Mouse (Mus musculus) G1E (cell line): ENCODE results near the gene Tm4sf1. TPM values are rescaled to one million over a fixed set of nuclear protein-coding genes. Genes with fewer than 3 reads are reported as not detected.

Experiments
- ATAC-seq: 2 replicates; pipeline ENCODE4 v1.8.0; 2016; ENCODE audit warnings: mild to moderate bottlenecking; ENCODE audit not compliant: insufficient number of reproducible peaks, poor library complexity, low FRiP score, severe bottlenecking; ENCODE audit errors: extremely low read depth
- DNase-seq: peaks from one replicate; pipeline ENCODE4 v3.0.0; 2012; ENCODE audit warnings: low spot score
- H3K27me3 ChIP-seq: 2 replicates; pipeline ENCODE4 v1.6.1; 2012; ENCODE audit warnings: mild to moderate bottlenecking, low read length, inconsistent platforms; ENCODE audit not compliant: insufficient read depth
- H3K36me3 ChIP-seq: replicated peaks from 2 replicates; pipeline ENCODE3; 2012; ENCODE audit warnings: mild to moderate bottlenecking, inconsistent platforms
- H3K4me1 ChIP-seq: 2 replicates; pipeline ENCODE4 v1.6.1; 2012; ENCODE audit warnings: low read depth, low read length, inconsistent platforms, mixed read lengths; ENCODE audit not compliant: insufficient read depth
- H3K4me3 ChIP-seq: 2 replicates; pipeline ENCODE4 v1.5.1; 2012; ENCODE audit warnings: low read depth, mild to moderate bottlenecking, inconsistent platforms, low read length, moderate library complexity, mixed read lengths
- H3K9me3 ChIP-seq: replicated peaks from 2 replicates; pipeline ENCODE4 v1.6.1; 2012; ENCODE audit warnings: inconsistent platforms
- CTCF ChIP-seq: IDR thresholded peaks from 2 replicates; pipeline ENCODE4 v1.5.1; 2012; ENCODE audit warnings: low read depth, low read length, inconsistent platforms, mixed read lengths
- GATA1 ChIP-seq: IDR thresholded peaks from 2 replicates; pipeline ENCODE4 v1.6.1; 2012; ENCODE audit warnings: borderline replicate concordance, low read length, inconsistent platforms, mixed read lengths
- GATA2 ChIP-seq: IDR thresholded peaks from 2 replicates; pipeline ENCODE4 v1.6.1; 2012; ENCODE audit warnings: low read depth, low read length, inconsistent platforms, borderline replicate concordance
- POLR2AphosphoS5 ChIP-seq: IDR thresholded peaks from 2 replicates; pipeline ENCODE4 v1.6.1; 2012; ENCODE audit warnings: low read depth, low read length, inconsistent platforms; ENCODE audit not compliant: insufficient replicate concordance
- TAL1 ChIP-seq: conservative IDR thresholded peaks from 2 replicates; pipeline ENCODE4 v1.6.1; 2012; ENCODE audit warnings: low read depth, low read length, inconsistent platforms, mixed read lengths
- polyA plus RNA-seq: library from polyadenylated mRNA; stranded (reverse); fragments of >175 nt; gene quantifications from 2 replicates; pipeline ENCODE4 v1.2.3, GENCODE M21; 2012
- total RNA-seq, 2 experiments: library from RNA; stranded (forward) in 1 of 2; stranded (reverse) in 1 of 2; fragments of 200-1000 nt in 1 of 2; fragments of >200 nt in 1 of 2; fragmentation: Nextera tagmentation in 1 of 2; gene quantifications; 2 replicates each; pipeline ENCODE4 v1.2.3; 2014 to 2017

Gene Tm4sf1
- total and polyA plus RNA-seq, 3 experiments = 0.05 TPM; not detected in 2

GRCm38 (mm10) chr3:57267559-57268173, 34.1 kb downstream of the Tm4sf1 start:
- Histone ChIP-seq H3K4me1 (no peaks in the 10 kb centered on the region), H3K27me3 (no peaks in the 10 kb centered on the region), H3K36me3 (no peaks in the 10 kb centered on the region), H3K4me3 (no peak overlapping the region), H3K9me3 (0 out of 2 replicates have a peak, but pooled peaks cover 3% of the 10 kb centered on the region)
- DNase-seq = no peak
- TF ChIP-seq CTCF (peak; percentile 50), TAL1 (no peak), POLR2AphosphoS5 (no peak), GATA2 (no peak)
- ATAC-seq = peak; percentile 57

- no peaks in the 10 kb centered on the region for H3K4me1 ChIP-seq
- TF ChIP-seq GATA1 (no peak), GATA2 (no peak), CTCF (no peak), TAL1 (no peak), POLR2AphosphoS5 (no peak)
- peaks cover 6% of the 10 kb centered on the region; the same call in 1 of the 2 replicates for H3K9me3 ChIP-seq
- no peaks in the 10 kb centered on the region for H3K36me3 ChIP-seq
- ATAC-seq (no peak), DNase-seq (no peak)
- H3K4me3 ChIP-seq = no peak overlapping the region
- H3K27me3 ChIP-seq = no peaks in the 10 kb centered on the region
These were observed 48.7 kb downstream of the Tm4sf1 start for GRCm38 (mm10) chr3:57253041-57253440.

- Histone ChIP-seq H3K27me3 (no peaks in the 10 kb centered on the region), H3K4me3 (no peak overlapping the region), H3K9me3 (peaks cover 6% of the 10 kb centered on the region; the same call in 1 of the 2 replicates), H3K4me1 (no peaks in the 10 kb centered on the region), H3K36me3 (no peaks in the 10 kb centered on the region)
- DNase-seq = no peak
- TF ChIP-seq GATA2 (no peak), POLR2AphosphoS5 (no peak), GATA1 (no peak), CTCF (no peak), TAL1 (no peak)
- ATAC-seq = no peak
These were observed 49.2 kb downstream of the Tm4sf1 start for GRCm38 (mm10) chr3:57252551-57252950.

DNA sequence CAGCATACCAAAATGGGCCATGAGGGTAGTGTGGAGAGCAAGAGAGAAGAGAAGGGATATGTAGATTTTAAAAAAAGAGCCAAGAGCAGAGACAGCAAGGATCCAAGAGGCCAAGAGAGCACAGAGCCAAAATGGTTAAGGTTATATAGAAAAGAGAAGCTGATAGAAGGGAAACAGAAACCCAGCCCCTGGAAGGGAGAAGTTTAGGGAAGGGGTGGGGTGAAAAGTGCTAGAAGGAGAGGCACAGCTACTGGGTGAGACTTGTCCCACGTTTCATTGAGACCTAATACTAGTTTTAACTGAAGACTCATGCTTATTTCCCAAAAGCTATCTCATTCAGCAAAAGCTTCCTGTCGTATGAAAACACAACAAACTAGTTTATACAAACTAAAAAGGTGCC, 56.5 kb downstream of the Tm4sf1 start:
- TF ChIP-seq CTCF (no peak), GATA1 (no peak), GATA2 (no peak), POLR2AphosphoS5 (no peak), TAL1 (no peak)
- no peaks in the 10 kb centered on the region for H3K36me3 ChIP-seq
- no peaks in the 10 kb centered on the region for H3K4me1 ChIP-seq
- ATAC-seq = no peak
- DNase-seq = no peak
- H3K27me3 ChIP-seq = no peaks in the 10 kb centered on the region
- peaks cover 2% of the 10 kb centered on the region; the same call in 1 of the 2 replicates for H3K9me3 ChIP-seq
- no peak overlapping the region for H3K4me3 ChIP-seq

Other genes starting within 250 kb of the Tm4sf1 start
- gene Tm4sf4, start 123.3 kb upstream of the Tm4sf1 start, total RNA-seq (2014; fragmentation: Nextera tagmentation) = not detected in 2 replicates
- not detected in 2 replicates for gene Tm4sf4, start 123.3 kb upstream of the Tm4sf1 start, total RNA-seq (2017)
- not detected in 2 replicates for gene Tm4sf4, start 123.3 kb upstream of the Tm4sf1 start, polyA plus RNA-seq